Mouse (Mus musculus) kidney, adult 11 months (tissue): ENCODE measurements around the gene AC131692.1.
A peak's percentile ranks its signal among the peaks of the same experiment; 100 is the strongest.

Experiments used
- DNase-seq: peaks from one replicate; pipeline ENCODE4 v3.0.0; 2022

The AC131692.1 gene

DNA sequence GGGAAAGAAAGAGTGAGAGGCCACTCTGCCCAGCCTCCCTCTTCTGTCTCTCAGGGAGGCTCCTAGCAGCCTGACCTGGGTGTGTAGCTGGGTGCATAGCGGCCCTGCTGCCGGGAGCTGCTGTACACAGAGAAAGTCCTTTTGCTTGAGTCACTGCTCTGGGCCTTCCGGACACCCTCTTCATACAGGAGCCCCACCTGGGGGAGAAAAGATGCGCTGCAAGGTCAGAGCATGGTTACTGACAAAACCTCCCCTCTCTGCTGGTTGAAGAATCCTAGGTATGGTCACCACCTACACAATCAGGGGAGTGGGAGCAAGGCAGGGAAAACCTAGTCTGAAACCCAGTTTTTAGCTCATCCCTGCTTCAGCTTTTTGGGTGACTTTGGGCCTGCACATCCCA, 25.3 kb upstream of the AC131692.1 start:
- no peak for DNase-seq

DNA sequence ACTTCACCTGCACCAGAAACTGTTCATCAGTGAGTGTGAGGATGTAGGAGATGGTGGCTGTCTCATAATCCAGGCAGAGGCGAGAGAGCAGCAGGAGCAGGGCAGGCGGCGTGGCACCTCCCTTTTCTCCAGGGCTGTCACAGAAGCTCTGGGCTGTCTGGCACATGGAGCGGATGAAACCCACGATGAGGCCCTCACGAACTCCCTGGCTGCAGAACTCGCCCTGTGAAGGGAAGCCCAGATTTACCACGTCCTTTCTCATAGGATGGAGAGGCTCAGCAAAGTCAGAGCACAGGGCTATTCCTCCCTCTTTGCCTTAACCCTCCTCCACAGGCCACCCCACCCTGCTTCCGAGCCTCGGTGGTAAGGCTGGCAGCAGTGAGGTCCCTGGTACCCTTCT, 24.4 kb upstream of the AC131692.1 start:
- DNase-seq = no peak

DNA sequence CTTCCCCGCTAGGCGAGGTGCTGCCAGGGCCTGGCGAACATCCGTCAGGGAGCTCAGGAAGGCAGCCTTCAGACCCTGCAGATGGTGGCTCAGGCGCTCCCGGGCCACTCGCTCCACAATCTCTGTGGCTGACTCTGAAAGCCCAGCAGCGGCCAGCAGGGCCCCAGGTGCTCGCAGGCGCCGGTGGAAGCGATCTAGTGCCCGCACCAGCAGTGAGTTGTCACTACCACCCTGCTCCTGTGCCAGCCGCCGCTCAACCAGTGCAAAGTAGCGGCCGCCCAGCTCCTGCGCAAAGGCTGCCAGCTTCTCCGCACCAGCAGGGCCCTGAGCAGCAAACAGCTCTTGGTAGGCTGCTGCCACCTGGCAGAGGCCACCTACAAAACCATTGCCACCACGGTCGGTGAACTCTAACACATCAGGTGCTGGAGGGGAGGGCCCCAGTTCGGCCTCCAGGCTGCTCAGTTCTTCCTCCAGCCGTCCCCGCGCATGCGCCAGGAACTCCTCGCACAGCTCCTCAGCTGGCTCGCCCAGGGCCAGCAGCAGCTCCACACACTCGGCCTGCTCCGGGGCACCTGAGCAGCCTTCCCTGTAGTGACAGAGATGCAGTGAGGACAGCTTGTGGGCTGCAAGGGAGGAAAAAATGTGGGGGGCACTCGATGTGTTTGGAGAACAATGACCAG, 23.5 kb upstream of the AC131692.1 start:
- DNase-seq = no peak

DNA sequence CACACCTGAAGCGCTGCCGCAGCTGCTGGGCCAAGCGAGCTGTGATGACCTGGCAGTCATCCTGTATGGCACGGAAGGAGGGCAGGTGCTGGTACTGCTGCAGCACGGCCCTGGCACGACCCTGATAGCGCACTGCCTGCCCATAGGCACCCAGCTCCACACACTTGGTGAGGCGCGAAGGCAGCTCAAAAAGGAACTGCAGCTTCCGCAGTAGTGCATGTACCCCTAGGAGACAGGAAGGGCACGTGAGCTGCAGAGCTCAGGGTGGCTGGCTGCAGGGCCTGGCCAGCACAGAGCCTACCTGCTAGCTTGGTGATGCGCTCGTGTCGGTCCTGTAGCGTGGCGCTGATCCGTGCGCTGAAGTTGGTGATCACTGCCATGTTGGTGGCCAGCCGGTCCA, 23.0 kb upstream of the AC131692.1 start:
- no peak for DNase-seq

DNA sequence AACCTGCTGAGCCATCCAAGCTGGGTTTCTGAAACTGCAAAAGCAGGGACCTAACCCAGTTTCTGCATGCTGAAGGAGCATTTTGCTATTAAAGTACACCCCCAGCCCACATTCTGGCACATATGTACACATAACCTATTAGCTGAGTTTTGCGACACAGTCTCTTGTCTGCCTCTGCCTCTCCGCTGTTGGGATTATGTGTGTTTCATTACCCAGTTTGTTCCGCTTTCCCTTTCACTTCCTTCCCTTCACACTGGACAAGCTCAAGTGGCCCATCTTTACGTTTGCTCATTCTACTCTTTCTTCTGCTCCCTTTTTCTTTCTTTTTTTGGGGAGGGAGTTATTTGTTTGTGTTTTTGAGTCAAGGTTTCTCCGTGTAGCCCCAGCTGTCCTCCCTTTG, 20.3 kb upstream of the AC131692.1 start:
- DNase-seq = no peak

DNA sequence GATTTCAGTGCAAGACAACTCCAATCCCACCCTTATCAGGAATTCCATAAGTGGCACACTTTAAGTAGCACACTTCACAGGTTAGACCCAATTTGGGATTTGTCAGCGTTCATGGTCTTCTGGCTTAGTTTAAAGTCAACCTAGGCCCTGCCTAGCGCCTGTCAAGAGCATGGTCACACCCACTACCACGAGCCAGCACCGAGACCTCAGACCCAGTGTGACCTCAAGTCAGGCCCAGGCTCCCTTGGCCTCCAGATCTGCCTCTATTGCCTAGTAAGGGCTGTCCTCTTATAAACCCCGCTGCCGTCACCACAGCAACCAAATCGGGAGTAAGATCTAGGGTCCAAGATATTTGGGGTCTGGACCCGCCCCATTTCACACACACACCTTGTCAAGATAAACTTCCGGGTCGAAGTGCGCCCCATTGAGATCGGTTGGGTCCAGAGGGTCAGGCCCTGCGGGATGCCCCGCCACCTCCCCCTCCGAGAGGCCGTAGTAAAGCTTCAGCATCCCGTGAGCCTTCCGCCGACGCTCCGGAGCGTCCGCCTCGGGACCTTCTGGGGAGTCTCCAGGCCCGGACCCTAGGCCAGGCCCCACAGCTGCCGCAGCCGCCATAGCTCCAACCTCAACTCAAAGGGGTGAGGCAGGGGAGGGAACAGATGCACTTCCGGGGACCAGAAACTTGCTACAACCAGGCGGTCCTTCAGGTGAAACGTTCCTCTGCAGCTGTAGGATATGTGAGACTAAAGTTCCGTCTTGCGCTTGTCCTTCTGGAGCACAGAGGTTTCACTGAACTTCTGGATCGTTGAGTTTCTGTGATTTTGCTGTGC, 17.4 kb upstream of the AC131692.1 start, which contains the start of gene Vps51:
Vps51 (minus strand) TSS at position 668 of the 830 bp plus-strand sequence.
- peak; percentile 86 for DNase-seq

DNA sequence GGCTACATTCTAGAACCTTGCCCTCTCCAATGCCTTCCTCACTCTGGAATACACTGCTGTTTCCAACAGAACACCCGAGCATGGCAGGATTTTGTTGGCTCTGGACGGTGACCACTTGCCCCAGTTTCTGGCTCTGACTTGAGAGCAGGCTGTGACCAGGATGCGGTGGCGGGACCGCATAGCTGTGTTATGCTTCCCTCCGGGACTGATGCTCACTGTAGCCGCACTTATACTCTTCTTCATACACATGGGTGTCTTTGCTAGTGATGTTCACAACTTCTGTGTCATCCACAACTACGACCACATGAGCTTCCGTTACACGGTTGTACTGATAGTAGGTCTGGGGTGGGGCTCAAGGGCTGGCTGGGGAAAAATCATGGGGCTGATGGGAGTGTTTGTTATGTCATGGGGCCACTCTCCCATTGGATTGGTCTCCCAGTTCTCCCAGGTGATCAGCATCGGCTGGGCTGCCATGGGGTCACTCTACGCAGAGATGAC, 14.2 kb upstream of the AC131692.1 start, which contains the start of gene Tmem262:
Tmem262 (plus strand) TSS at position 51 of the 498 bp plus-strand sequence.
- no peak for DNase-seq

DNA sequence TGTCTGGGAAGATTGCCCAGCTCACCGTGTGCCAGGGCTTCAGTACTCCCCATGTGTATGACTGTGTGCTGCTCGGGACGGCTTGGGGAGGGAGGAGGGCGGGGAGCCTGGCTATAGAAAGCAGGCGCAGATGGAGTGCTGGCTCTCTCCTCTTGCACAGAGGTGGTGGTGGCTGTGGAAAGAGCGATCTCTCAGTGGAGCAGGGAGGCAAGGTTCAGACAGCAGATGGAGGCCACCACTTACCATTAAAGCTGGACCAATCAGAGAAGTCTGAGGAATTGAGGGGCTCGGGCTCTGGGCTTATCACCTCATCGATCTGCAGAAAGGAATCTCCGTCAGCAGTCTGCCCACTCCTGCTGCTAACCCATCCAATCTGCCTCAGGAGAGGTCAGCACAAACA, 12.1 kb upstream of the AC131692.1 start, which contains the start of gene Gm28374:
Gm28374 (minus strand) TSS at position 101 of the 400 bp plus-strand sequence.
- no peak for DNase-seq

DNA sequence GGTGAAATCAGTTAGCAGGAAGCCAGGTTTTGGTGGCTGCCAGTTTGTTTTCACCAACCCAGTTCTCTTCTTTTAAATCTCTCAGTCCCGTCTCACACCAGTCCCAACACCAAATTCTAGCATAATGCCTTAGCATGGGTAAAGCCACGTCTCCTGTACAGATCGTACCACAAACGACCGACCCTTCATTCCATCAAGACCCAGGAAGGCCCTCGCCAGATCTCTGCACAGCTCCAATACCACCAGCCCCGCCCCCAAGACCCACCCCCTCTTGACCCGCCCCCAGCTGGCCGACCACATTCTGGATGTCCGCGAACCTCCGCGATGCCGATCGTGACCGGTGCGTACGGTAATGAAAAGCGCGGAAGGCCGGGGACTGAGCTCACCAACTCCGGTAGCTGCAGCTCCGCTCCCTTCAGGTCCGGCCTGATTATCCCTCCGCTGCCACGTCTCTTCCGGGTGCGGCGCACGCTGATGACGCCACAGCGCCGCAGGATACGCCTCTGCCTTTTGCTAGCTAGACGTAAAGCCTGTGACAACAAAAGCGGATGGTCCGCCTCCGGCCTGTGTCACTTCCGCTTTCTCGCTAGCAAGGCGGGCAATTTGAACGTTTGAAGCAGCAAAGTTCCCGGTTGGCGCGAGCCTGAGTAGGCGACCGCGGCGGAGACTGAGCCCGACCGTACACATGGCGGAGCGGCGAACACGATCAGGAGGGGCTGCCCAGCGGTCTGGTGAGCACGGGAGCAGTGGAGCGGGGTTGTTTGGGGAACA, 9.6 kb upstream of the AC131692.1 start, which contains the start of the genes Zfpl1 and Cdca5:
Zfpl1 (minus strand) TSS at position 479 of the 771 bp plus-strand sequence.
Cdca5 (plus strand) TSS at position 506 of the 771 bp plus-strand sequence.
- DNase-seq = peak; percentile 97

DNA sequence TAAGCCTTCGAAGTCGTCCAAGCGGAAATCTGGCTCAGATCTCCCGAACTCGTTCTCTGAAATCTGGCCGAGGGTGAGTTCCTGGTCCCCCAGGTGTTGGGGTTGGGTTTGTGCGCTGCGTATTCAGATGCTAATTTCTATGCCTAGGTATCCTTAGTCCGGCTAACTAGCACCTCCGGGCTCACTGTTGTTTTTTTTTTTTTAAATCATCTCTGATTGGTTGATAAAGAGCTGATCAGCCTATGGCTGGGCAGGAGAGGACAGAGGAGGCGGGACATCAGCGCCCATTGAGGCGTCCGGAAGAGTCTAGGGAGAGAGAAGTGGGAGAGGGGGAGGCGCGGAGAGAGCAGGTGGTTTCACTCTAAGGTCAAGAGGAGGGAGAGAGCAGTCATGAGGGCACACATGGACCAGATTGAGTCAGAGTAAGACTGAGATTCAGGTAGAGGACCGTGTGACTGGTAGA, 8.8 kb upstream of the AC131692.1 start:
- peak; percentile 59 for DNase-seq

DNA sequence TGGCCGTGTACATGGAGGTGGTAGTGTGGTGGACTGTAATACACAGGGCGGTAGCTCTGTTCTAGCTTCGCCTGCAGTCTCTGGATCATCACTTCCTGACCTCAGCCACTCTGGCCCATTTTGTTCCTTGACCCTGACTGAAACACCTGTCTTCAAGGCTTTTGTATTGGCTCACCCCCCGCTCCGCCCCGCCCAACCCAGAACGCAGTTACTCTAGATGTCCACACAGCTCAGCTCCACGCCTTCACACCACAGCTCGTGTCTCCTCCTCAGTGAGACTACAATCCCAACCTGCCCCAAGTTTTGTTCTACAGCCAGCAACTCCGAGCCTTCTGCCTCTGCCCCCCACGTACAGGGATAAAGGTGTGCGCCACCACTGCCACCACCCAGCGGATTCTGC, 5.4 kb upstream of the AC131692.1 start:
- no peak for DNase-seq

DNA sequence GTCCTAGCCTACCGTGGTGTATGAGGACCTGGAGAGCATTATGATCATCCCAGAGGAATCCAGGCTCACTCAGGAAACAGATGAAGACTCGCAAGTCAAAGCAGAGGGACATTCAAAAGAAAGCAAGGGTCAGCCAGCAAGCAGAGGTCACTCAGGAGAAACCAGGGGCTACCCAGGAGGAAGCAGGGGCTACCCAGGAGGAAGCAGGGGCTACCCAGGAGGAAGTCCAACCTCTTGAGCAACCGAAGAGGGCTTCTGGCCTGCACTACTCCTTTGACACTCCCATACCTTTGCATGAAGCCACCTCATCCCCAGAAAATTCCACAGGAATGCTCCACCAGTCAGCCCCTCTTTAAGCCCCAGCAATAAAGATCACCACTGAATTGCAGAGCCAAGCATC, 3.6 kb downstream of the AC131692.1 start:
- no peak for DNase-seq

DNA sequence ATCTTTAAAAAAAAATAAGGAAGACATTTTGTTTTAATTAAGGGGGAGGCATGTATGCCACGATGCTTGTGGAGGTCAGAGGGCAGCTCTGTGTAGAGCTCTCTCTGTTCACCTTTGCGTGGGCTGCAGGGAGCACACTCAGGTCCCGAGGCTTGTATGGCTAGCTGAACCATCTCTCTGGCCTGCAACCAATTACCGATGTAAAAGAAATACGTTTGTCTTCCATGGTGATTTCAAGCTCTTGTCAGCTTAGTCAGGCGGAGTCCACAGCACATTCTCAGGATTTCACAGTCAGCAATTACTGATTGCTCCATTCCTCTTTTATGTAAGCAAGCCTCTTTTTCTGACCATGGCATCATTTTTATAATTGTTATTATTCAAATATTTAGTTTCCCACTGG, 7.0 kb downstream of the AC131692.1 start:
- DNase-seq = no peak

DNA sequence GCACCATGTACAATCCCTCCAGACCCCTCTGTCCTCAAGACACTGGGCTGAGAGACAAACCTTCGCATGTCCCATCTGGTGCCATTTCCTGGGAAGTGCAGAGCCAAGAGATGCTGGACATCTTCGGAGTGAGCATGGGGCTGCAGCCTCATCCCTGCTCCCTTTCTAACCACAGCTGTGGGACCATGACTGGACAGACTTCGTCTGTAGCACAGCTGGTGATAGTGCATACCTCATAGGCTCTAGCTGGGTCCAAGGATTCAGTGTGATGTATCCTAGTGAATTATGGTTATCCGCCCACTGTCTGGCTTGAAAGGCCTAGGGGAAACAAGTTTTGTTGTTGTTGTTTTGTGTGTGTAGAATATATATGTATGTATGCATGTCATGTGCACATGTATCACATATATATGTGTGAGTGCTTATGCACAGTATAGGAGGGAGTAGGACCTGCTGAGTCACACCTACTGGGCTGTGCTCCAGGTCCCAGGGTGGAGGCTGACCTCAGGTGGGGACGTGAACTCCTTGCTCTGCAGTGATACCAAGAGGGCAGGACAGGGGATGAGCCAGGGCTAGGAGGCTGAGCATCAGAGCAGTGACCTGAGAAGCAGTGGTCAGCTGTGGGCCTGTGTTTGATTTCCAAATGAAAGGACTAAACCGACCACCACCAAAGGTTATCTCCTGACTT, 8.1 kb downstream of the AC131692.1 start:
- DNase-seq = no peak

DNA sequence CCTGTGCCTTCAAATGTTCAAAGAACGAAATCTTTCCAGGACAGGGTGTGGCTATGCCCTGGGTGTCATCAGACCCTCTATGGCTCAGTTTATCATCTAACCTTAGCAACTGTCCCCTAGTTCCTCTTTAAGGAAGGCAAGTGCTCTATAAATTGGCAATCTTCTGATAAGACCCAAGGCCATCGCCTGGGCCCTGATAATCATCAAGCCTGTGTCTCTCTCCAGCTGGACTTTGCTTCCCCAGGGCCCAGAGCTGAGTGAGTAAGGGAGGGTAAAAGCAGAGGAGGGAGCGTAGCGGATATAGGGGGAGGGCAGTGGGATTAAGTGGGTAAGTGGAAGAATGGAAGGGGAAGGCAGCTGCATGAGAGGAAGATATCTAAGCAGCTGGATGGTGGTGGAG, 10.3 kb downstream of the AC131692.1 start:
- no peak for DNase-seq

DNA sequence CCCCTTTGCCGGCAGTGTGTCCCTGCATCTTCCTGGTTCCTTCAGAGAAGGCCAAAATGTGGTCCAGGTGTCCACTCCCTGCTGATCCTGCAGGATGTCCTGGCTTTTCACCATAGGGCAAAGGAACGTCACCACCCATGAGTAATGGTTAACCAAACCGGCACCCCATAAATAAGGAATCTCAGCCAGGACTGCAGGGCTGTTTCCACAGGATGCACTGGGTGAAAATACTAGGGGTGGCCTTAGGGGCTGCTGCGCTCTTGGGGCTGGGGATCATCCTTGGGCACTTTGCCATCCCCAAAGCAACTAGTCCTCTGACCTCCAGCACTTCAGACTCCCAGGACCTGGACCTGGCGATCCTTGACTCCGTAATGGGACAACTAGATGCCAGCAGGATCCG, 11.4 kb downstream of the AC131692.1 start, which contains the start of gene Naaladl1:
Naaladl1 (plus strand) TSS at position 197 of the 400 bp plus-strand sequence.
- DNase-seq = no peak

DNA sequence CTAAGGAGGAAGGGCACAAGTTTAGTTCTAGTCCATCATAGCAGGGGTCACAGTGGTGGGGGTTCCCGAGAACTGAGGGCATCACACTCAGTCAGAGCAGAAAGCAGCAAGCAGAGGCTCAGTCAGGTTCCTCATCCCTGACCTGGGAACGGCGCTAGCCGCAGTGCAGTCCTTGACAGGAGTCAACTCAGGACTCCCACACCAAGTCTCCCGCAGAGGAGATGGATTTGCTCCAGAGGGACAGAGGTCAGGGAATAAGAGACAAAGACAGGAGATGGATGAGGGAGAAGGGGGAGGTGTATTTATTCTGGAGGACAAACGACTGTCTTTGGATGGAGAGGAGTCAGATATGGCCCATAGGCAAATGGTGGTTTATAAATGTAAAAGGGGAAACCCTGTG, 18.9 kb downstream of the AC131692.1 start:
- DNase-seq = peak; percentile 24

DNA sequence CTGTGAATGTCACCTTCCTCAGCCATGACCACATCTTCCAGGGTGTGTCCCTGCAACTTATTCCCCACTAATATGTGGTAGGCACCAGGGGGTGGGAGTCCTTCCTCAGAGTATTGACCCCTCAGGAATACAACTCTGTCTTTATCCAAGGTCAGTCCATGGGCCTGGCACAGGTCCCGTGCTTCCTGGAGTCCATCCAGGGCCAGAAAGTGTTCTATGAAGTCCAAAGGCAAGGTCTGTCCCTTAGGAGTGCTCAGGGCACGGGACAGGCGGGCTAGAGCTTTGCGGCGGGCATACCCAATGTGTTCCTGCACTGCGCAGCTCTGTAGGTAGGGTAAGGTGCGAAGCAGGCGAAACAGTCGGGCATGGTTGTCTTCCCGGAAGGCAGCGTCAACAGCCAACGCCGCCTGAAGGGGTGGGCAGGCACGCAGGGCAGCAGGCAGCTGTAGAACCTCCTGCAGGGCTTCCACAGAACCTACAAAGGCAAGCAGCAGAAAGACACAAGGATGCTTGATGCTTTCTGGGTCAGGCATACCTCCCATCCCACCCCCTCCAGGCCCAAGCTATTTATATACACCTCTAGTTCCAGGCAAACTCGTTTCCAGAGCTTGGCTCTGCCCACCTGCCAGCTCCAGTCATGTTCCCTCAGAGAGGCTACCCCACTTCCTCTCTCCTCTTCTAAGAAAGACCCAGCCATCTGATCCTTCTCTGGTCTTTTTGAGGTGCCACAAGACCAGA, 22.1 kb downstream of the AC131692.1 start:
- peak; percentile 61 for DNase-seq

DNA sequence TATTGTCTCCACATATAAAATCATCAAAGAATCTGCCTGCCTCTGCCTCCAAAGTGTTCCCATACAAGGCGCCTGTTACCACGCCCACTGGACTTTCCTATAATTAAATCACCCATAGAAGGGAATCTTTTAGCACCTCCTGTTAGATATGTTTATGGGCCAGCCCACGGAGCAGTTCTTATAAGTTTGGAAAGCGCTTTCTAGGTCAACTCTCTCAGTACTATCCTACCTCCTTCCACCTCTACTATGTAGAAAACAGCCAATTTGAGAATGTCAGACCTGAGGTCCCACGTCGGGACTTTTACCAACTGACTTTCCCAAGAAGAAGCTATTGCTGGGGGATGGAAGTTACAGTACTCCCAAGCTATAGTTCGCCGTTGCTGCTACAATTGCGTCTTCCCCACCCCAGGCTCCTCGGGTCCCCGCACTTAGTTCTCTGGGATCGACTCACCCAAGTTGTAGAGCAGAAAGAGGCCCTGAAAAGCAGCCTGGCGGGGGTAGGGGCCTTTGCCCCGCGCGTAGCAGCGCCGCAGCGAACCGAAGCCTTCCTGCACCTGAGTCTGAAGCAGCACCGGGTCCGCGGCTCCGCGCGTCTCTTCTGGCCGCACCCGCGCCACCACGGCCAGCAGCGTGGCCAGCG, 23.2 kb downstream of the AC131692.1 start:
- no peak for DNase-seq

DNA sequence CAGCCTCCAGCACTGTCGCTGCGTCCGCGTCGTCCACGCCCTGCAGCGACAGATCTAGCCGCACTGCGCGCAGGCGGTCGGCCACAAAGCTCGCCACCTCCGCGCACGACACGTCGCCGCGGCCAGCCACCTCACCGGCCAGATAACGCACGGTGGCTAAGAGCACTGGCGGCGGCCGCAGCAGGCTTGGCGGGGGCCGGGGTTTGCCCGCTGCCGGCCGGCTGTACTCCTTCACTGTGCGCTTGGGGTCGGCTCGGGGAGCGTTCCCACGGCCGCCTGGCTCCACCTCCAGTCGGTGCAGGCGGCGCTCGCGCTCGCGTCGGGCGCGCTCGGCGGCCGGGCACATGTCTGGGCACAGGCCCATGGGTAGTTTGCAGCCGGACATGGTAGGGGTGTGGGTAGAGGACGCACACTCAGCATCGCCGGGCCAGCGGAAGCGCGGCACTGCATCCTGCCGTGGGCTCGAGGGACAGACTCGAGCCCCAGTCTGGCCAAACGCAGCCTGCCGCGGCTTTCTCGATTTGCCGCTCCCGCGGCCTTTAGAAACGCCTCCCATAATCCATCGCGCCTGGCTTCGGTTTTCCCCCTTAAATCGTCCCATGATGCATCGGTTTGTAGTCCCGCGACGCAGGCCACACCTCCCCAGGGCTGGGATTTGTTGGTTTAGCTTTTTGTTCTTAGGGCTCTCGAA, 23.9 kb downstream of the AC131692.1 start, which contains the start of gene Sac3d1:
Sac3d1 (minus strand) TSS at position 665 of the 691 bp plus-strand sequence.
- peak; percentile 88 for DNase-seq
